Mouse (Mus musculus): ENCODE data around the gene Rhbdd1.

DNA sequence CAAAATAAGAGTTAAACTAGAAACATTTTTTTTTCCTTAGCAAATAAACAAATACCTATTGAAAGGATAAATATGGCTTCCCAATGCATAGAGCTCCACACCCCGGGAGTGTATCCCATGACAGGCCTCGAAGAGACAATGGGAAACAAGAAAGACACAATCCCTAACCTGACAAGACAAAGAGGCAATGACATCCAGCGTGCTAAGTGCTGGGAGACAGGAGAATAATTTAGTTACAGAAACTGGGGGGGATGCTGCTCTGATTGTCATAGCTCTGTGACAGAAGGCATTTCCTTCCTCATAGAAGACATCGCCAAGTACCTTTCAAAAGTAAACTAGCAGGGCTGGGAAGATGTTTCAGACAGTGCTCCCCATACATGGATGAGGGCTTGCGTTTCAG is 159.0 kb downstream of the Rhbdd1 start:
- TF ChIP-seq CHD2 (IDR thresholded peaks at IDR 0.05; ENCODE audit: low read length) (no peak), POLR2A (IDR thresholded peaks at IDR 0.05; ENCODE audit: low read depth, low read length) (no peak), RAD21 (IDR thresholded peaks at IDR 0.05; ENCODE audit: low read depth, low read length) (no peak), CTCF (conservative IDR thresholded peaks at IDR 0.05 in 1 of 2, IDR thresholded peaks at IDR 0.05 in 1 of 2; ENCODE audit: low read depth in 2 of 2, low read length in 2 of 2) (no peak), RCOR1 (conservative IDR thresholded peaks at IDR 0.05; ENCODE audit: low read depth, low read length) (no peak), GABPA (IDR thresholded peaks at IDR 0.05; ENCODE audit: insufficient replicate concordance, low read depth, low read length) (no peak), JUND (conservative IDR thresholded peaks at IDR 0.05; ENCODE audit: low read depth, low read length) (no peak), MEF2A (IDR thresholded peaks at IDR 0.05; ENCODE audit: borderline replicate concordance, low read depth, low read length) (no peak), MXI1 (IDR thresholded peaks at IDR 0.05; ENCODE audit: low read depth, low read length) (no peak), UBTF (IDR thresholded peaks at IDR 0.05; ENCODE audit: low read depth, low read length) (no peak), MAFK (IDR thresholded peaks at IDR 0.05; ENCODE audit: insufficient replicate concordance, low read length) (no peak)
